Mouse (Mus musculus) left cerebral cortex, adult 18-20 months (tissue): ENCODE measurements around the gene Cox20. TPM values are rescaled to one million over a fixed set of nuclear protein-coding genes. Genes with fewer than 3 reads are reported as not detected.
"Not testable (repeated sequence)": the region's sequence is repeated elsewhere in the genome, so short reads cannot be mapped to it uniquely, and the experiment has no call there.

Experiments used
- DNase-seq, 2 experiments: peaks; one replicate each; pipeline ENCODE4 v3.0.0; 2021 to 2022; ENCODE audit warnings: low spot score in 2 of 2, mixed read lengths in 1 of 2
- total RNA-seq, 2 experiments: library from RNA; stranded (reverse); gene quantifications; 2 replicates each; pipeline ENCODE4 v1.2.3; 2021

Cox20 gene
- total RNA-seq, 2 experiments from 2014 or later: 33.1 to 34.6 TPM

- DNase-seq: no peak
Observed at GRCm38 (mm10) chr1:178320038-178320722, 1.2 kb downstream of the Cox20 start.

GRCm38 (mm10) chr1:178320723-178321590 lies 2.0 kb downstream of the Cox20 start:
- DNase-seq: no peak

GRCm38 (mm10) chr1:178321730-178322357 lies 2.9 kb downstream of the Cox20 start:
- DNase-seq: no peak

GRCm38 (mm10) chr1:178323235-178323634 lies 4.3 kb downstream of the Cox20 start:
- DNase-seq: no peak

GRCm38 (mm10) chr1:178324568-178324967 lies 5.6 kb downstream of the Cox20 start:
- no peak for DNase-seq

GRCm38 (mm10) chr1:178326357-178326756 lies 7.4 kb downstream of the Cox20 start:
- no peak for DNase-seq

- DNase-seq: no peak
Observed at GRCm38 (mm10) chr1:178326950-178327349, 8.0 kb downstream of the Cox20 start.

- DNase-seq: no peak
Observed at GRCm38 (mm10) chr1:178329017-178329416, 10.1 kb downstream of the Cox20 start.

GRCm38 (mm10) chr1:178329946-178330345 lies 11.0 kb downstream of the Cox20 start:
- DNase-seq: no peak

GRCm38 (mm10) chr1:178335860-178336261 lies 16.9 kb downstream of the Cox20 start:
- DNase-seq: no peak

GRCm38 (mm10) chr1:178336289-178336775 lies 17.4 kb downstream of the Cox20 start:
- DNase-seq: peak; percentile 90 to 92

- DNase-seq: peak; percentile 61 to 67
Observed at GRCm38 (mm10) chr1:178336777-178337481, 18.0 kb downstream of the Cox20 start.

- peak; percentile 94 to 97 for DNase-seq
Observed at GRCm38 (mm10) chr1:178337551-178338317, 18.8 kb downstream of the Cox20 start, which contains the start of gene Hnrnpu. Gene Hnrnpu (minus strand): TSS chr1:178337797.

GRCm38 (mm10) chr1:178338318-178338641 lies 19.4 kb downstream of the Cox20 start:
- DNase-seq: no peak

GRCm38 (mm10) chr1:178340213-178340612 lies 21.3 kb downstream of the Cox20 start:
- no peak for DNase-seq

- no peak for DNase-seq
Observed at GRCm38 (mm10) chr1:178341435-178341834, 22.5 kb downstream of the Cox20 start.

- DNase-seq: no peak
Observed at GRCm38 (mm10) chr1:178342063-178342462, 23.1 kb downstream of the Cox20 start.

GRCm38 (mm10) chr1:178342612-178343011 lies 23.7 kb downstream of the Cox20 start:
- no peak for DNase-seq

GRCm38 (mm10) chr1:178344071-178344805 lies 25.3 kb downstream of the Cox20 start:
- not testable (repeated sequence) for DNase-seq

- DNase-seq: no peak
Observed at GRCm38 (mm10) chr1:178350792-178351191, 31.9 kb downstream of the Cox20 start.
